Mouse (Mus musculus) heart, embryonic 10.5 days (tissue): ENCODE measurements around the gene Akap2. TPM values are rescaled to one million over a fixed set of nuclear protein-coding genes. Genes with fewer than 3 reads are reported as not detected.

ENCODE experiments used
- DNase-seq: peaks from one replicate; pipeline ENCODE4 v3.0.0-alpha.2; 2017; ENCODE audit warnings: low spot score
- H3K27ac ChIP-seq: fragments of 300-500 bp; sonication (generic); 2 replicates; pipeline ENCODE4 v1.5.1; 2016; ENCODE audit warnings: mild to moderate bottlenecking
- H3K27me3 ChIP-seq: fragments of 300-500 bp; sonication (generic); 2 replicates; pipeline ENCODE4 v1.6.1; 2016; ENCODE audit warnings: mild to moderate bottlenecking; ENCODE audit not compliant: poor library complexity, insufficient read depth, severe bottlenecking
- H3K36me3 ChIP-seq: fragments of 300-500 bp; sonication (generic); 2 replicates; pipeline ENCODE4 v1.6.1; 2016; ENCODE audit warnings: mild to moderate bottlenecking, moderate library complexity
- H3K4me1 ChIP-seq: fragments of 300-500 bp; sonication (generic); 2 replicates; pipeline ENCODE4 v1.6.1; 2016; ENCODE audit warnings: mild to moderate bottlenecking
- H3K4me3 ChIP-seq: fragments of 300-500 bp; sonication (generic); 2 replicates; pipeline ENCODE4 v1.5.1; 2016; ENCODE audit warnings: mild to moderate bottlenecking, moderate library complexity
- H3K9me3 ChIP-seq: fragments of 300-500 bp; sonication (generic); 2 replicates; pipeline ENCODE4 v1.6.1; 2016; ENCODE audit warnings: mild to moderate bottlenecking, moderate library complexity
- WGBS: fragments of 180-500 bp; shearing (Covaris S2); methylation state at CpG from one replicate; pipeline ENCODE4 v1.1.7; 2016; 5-methylcytosine and 5-hydroxymethylcytosine counted together
- polyA plus RNA-seq: library from polyadenylated mRNA; unstranded; fragments of >200 nt; fragmentation: Nextera tagmentation; extraction: Ambion mirVana; gene quantifications from 2 replicates; pipeline ENCODE4 v1.2.1, GENCODE M21; 2016

Gene Akap2
- polyA plus RNA-seq, 1 experiment from 2014 or later: 30.1 TPM

DNA sequence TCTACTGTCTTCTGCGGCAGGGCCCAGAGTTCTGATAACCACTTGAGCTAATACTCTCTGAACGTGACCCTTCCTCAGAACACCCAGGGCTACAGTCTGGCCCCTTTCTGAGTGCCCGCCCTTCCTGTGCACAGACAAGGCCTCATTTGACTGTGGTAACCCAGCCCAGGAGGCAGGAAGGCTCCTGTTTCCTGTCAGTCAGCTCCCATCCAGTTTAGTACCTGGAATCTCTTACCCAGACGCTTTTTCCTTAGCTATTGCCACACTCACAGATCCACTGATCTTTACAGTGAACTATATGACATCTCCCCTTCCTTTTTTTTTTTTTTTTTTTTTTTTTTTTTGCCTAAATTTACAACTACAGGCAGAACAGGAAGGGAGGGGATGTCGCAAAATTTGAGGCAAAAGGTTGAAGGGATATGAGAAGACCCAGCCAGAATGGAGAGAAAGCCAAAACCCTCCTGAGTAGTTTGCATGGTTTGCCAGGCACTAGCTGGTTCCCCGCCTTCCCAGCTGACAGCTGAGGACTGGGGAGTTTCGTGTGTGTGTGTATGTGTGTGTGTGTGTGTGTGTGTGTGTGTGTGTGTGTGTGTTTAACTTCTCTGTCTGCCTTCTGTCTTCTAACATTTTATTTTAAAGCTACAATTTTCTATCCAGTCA, 95.6 kb downstream of the Akap2 start:
- WGBS: 19% methylated on average over 7 of the region's 7 CpGs
- H3K4me3 ChIP-seq: no peak overlapping the region
- peak overlapping the region; percentile 86 for H3K27ac ChIP-seq
- peaks cover 27% of the 10 kb centered on the region for H3K4me1 ChIP-seq
- H3K27me3 ChIP-seq: no peaks in the 10 kb centered on the region
- peaks cover 12% of the 10 kb centered on the region for H3K36me3 ChIP-seq
- peak; percentile 93 for DNase-seq
- no peaks in the 10 kb centered on the region for H3K9me3 ChIP-seq

DNA sequence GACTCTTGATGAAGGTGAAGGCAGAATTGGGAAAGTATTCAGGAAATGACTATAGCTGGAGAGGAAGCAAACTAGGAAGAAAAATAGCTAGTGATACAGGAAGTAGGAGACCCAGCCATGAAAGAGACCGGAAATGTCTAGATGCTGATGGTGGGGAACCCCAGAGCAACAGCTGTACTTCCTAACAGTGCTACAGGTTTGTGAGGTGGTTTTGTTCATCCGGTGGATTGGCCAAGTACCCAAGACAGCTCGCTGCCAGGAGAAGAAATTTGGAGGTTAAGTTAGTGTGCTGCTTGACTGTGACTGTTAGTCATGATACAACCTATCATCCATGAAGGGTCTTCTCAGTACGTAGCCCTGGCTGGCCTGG, 96.1 kb downstream of the Akap2 start:
- no peak overlapping the region for H3K4me3 ChIP-seq
- 78% methylated on average over 4 of the region's 4 CpGs for WGBS
- H3K4me1 ChIP-seq: peaks cover 27% of the 10 kb centered on the region
- peaks cover 9% of the 10 kb centered on the region for H3K36me3 ChIP-seq
- H3K27ac ChIP-seq: peak overlapping the region; percentile 86
- no peaks in the 10 kb centered on the region for H3K9me3 ChIP-seq
- no peaks in the 10 kb centered on the region for H3K27me3 ChIP-seq
- DNase-seq: no peak

GRCm38 (mm10) chr4:57815355-57815754, 97.9 kb downstream of the Akap2 start:
- WGBS: 89% methylated on average over 2 of the region's 2 CpGs
- Histone ChIP-seq H3K36me3 (peaks cover 10% of the 10 kb centered on the region), H3K27ac (no peak overlapping the region), H3K27me3 (no peaks in the 10 kb centered on the region), H3K9me3 (no peaks in the 10 kb centered on the region), H3K4me1 (peaks cover 28% of the 10 kb centered on the region), H3K4me3 (no peak overlapping the region)
- no peak for DNase-seq

DNA sequence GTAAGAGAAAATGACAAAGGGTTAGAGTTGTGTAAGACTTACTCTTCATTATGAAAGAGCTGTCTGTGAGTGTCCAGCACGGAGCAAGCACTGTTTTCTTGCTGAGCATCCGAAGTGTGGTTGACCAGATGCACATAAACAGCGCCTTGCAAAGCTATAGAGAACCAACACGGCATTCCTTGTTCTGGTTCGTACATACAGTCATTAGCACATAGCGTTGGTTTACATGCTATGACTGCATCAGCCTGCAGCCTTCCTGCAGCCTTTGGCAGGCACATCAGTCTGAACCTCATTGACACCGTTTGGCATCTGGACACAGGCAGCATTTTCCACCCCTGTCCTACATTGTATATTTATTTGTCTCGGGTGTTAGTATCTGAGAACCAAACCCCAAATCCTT, 98.7 kb downstream of the Akap2 start:
- no peak for DNase-seq
- no peak overlapping the region for H3K27ac ChIP-seq
- peaks cover 10% of the 10 kb centered on the region for H3K36me3 ChIP-seq
- no peaks in the 10 kb centered on the region for H3K27me3 ChIP-seq
- H3K4me3 ChIP-seq: no peak overlapping the region
- 92% methylated on average over 8 of the region's 8 CpGs for WGBS
- no peaks in the 10 kb centered on the region for H3K9me3 ChIP-seq
- H3K4me1 ChIP-seq: peaks cover 36% of the 10 kb centered on the region

- no peak for DNase-seq
- peaks cover 44% of the 10 kb centered on the region for H3K4me1 ChIP-seq
- peaks cover 10% of the 10 kb centered on the region for H3K36me3 ChIP-seq
- H3K9me3 ChIP-seq: no peaks in the 10 kb centered on the region
- peak overlapping the region; percentile 13; the same call in 1 of the 2 replicates for H3K27ac ChIP-seq
- 82% methylated on average over 24 of the region's 24 CpGs for WGBS
- no peaks in the 10 kb centered on the region for H3K27me3 ChIP-seq
- H3K4me3 ChIP-seq: no peak overlapping the region
Measured at GRCm38 (mm10) chr4:57820839-57821374, 103.5 kb downstream of the Akap2 start.

GRCm38 (mm10) chr4:57821556-57822356, 104.3 kb downstream of the Akap2 start:
- peak overlapping the region; percentile 78 for H3K27ac ChIP-seq
- 39% methylated on average over 11 of the region's 11 CpGs for WGBS
- DNase-seq: no peak

DNA sequence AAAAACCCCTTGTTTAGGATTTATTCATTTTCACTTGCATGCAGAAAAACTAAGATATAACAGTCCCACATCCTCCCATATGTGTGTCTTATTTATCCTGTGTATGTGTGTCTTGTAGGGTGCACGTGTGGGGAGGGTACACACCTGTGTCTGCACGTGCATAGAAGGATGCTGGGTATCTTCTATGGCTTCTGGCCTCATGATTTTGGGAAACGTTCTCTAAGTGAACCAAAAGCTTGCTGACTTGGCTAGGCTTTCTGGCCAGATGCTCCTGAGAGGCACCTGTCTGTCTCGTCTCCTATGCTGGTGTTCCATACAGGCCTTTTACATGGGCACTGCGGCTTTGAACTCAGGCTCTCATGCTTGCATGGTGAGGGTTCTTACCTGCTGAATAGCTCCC, 105.2 kb downstream of the Akap2 start:
- WGBS: 89% methylated on average over 5 of the region's 5 CpGs
- H3K27ac ChIP-seq: no peak overlapping the region

More at GRCm38 (mm10) chr4:57821556-57822356, 104.3 kb downstream of the Akap2 start:
- Histone ChIP-seq H3K9me3 (no peaks in the 10 kb centered on the region), H3K27me3 (no peaks in the 10 kb centered on the region), H3K36me3 (peaks cover 14% of the 10 kb centered on the region), H3K4me3 (no peak overlapping the region), H3K4me1 (peaks cover 47% of the 10 kb centered on the region)

GRCm38 (mm10) chr4:57824626-57825240, 107.3 kb downstream of the Akap2 start:
- no peaks in the 10 kb centered on the region for H3K9me3 ChIP-seq
- 39% methylated on average over 8 of the region's 8 CpGs for WGBS
- no peak overlapping the region for H3K4me3 ChIP-seq
- H3K27me3 ChIP-seq: no peaks in the 10 kb centered on the region
- peaks cover 72% of the 10 kb centered on the region for H3K4me1 ChIP-seq
- no peak for DNase-seq
- H3K36me3 ChIP-seq: peaks cover 7% of the 10 kb centered on the region; the same call in 1 of the 2 replicates
- H3K27ac ChIP-seq: no peak overlapping the region

More for the DNA sequence above, 105.2 kb downstream of the Akap2 start:
- no peaks in the 10 kb centered on the region for H3K9me3 ChIP-seq
- H3K4me3 ChIP-seq: no peak overlapping the region
- peaks cover 51% of the 10 kb centered on the region for H3K4me1 ChIP-seq
- H3K36me3 ChIP-seq: peaks cover 10% of the 10 kb centered on the region; the same call in 1 of the 2 replicates
- no peaks in the 10 kb centered on the region for H3K27me3 ChIP-seq
- DNase-seq: no peak

DNA sequence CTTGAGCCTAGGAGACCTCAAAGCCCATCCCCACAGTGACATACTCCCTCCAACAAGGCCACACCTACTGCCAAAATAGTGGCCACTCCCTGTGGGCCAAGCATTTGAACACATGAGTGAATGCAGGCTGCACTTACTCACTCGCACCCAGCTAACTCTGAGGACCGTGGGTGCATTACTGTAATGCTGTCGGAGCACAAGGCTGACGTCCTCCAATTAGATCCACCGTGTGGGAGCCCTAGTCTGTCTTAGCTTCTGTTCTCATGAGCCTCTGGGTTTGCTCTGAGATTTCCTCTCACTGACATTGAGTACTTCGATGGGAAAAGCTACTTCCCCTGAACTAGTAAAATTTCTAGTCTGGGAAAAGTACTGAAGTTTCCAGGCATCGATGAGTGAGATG, 108.8 kb downstream of the Akap2 start:
- Histone ChIP-seq H3K4me1 (peaks cover 72% of the 10 kb centered on the region), H3K27ac (no peak overlapping the region), H3K36me3 (0 out of 2 replicates have a peak, but pooled peaks cover 5% of the 10 kb centered on the region), H3K4me3 (no peak overlapping the region), H3K27me3 (no peaks in the 10 kb centered on the region), H3K9me3 (no peaks in the 10 kb centered on the region)
- DNase-seq: no peak
- WGBS: 81% methylated on average over 7 of the region's 7 CpGs

DNA sequence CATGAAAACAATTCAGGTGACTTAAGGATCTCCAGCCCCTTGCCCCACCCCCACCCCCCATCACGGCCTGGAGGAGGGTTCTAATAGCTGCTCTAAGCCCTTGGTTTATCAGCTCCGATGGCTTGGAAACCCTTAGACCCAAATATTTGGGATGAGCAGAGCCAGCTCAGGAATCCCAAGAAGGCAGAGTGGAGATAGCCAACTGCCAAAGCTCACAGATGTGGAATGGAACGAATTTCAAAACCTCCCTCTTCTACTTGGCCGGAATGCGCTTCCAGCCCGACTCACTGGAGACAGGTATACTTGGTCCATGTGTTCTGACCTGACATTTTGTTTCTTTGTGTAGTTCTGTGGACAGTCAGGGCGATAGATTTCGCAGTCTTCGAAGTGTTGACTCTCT, 111.7 kb downstream of the Akap2 start:
- peaks cover 81% of the 10 kb centered on the region for H3K4me1 ChIP-seq
- H3K9me3 ChIP-seq: no peaks in the 10 kb centered on the region
- H3K4me3 ChIP-seq: no peak overlapping the region
- WGBS: 49% methylated on average over 9 of the region's 9 CpGs
- peak overlapping the region; percentile 47; the same call in 1 of the 2 replicates for H3K27ac ChIP-seq
- no peak for DNase-seq
- H3K27me3 ChIP-seq: no peaks in the 10 kb centered on the region
- H3K36me3 ChIP-seq: 0 out of 2 replicates have a peak, but pooled peaks cover 5% of the 10 kb centered on the region

DNA sequence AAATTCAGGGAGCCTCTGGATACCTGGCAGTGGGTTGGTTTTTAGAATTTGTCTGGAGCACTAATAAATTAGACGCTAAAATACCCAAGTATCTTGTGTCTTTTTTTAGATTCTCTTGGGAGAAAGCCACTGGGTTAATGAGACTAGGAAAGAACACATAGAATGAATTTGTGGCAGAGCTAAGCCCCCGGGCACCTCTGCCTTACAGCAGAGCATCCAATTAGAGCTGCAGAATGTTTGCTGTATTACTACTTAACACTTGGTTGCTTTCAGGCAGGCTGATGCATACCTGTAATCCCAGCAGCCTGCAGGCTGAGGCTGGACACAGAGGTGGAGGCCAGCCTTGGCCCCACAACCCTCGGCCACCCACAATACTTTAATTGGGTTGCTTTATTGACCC, 112.3 kb downstream of the Akap2 start:
- no peak overlapping the region for H3K27ac ChIP-seq
- H3K36me3 ChIP-seq: 0 out of 2 replicates have a peak, but pooled peaks cover 5% of the 10 kb centered on the region
- H3K9me3 ChIP-seq: no peaks in the 10 kb centered on the region
- no peaks in the 10 kb centered on the region for H3K27me3 ChIP-seq
- DNase-seq: no peak
- 73% methylated on average over 3 of the region's 3 CpGs for WGBS
- peaks cover 81% of the 10 kb centered on the region for H3K4me1 ChIP-seq
- no peak overlapping the region for H3K4me3 ChIP-seq

- 56% methylated on average over 7 of the region's 7 CpGs for WGBS
- no peak for DNase-seq
- no peaks in the 10 kb centered on the region for H3K27me3 ChIP-seq
- H3K4me1 ChIP-seq: peaks cover 82% of the 10 kb centered on the region
- H3K36me3 ChIP-seq: no peaks in the 10 kb centered on the region
- H3K27ac ChIP-seq: peak overlapping the region; percentile 42; the same call in 1 of the 2 replicates
- H3K9me3 ChIP-seq: no peaks in the 10 kb centered on the region
- H3K4me3 ChIP-seq: no peak overlapping the region
Measured at GRCm38 (mm10) chr4:57832318-57832717, 114.9 kb downstream of the Akap2 start.
